Mouse (Mus musculus): Measurements from ENCODE around the gene Fam104a. TPM values are rescaled to one million over a fixed set of nuclear protein-coding genes. Genes with fewer than 3 reads are reported as not detected.

The Fam104a gene
- polyA plus RNA-seq, 1 experiment = 21.2 TPM

- peak within 1 kb of the TSS; percentile 96 for H3K4me3 ChIP-seq (replicated peaks; ENCODE audit: extremely low read depth, low read depth, low read length)
- H3K4me1 ChIP-seq (ENCODE audit: control insufficient read depth, insufficient read depth, low read length) = peaks cover 4% of the 10 kb centered on the region; the same call in 1 of the 2 replicates
- TF ChIP-seq POLR2A (IDR thresholded peaks at IDR 0.05; ENCODE audit: borderline replicate concordance, extremely low read depth, low read depth, low read length) (peak; percentile 68), CTCF (IDR thresholded peaks at IDR 0.05; ENCODE audit: insufficient read depth, low read length) (no peak)
- DNase-seq = peak; percentile 71
- WGBS = under 1% methylated on average over 90 of the region's 91 CpGs
Observed at GRCm38 (mm10) chr11:113649353-113650210, 34.4 kb downstream of the Fam104a start, which contains the start of gene Slc39a11. TSS of gene Slc39a11 (minus strand) at chr11:113650079.

- TF ChIP-seq POLR2A (IDR thresholded peaks at IDR 0.05; ENCODE audit: borderline replicate concordance, extremely low read depth, low read depth, low read length) (no peak), CTCF (IDR thresholded peaks at IDR 0.05; ENCODE audit: insufficient read depth, low read length) (no peak)
- Histone ChIP-seq H3K4me1 (ENCODE audit: control insufficient read depth, insufficient read depth, low read length) (peaks cover 4% of the 10 kb centered on the region; the same call in 1 of the 2 replicates), H3K4me3 (replicated peaks; ENCODE audit: extremely low read depth, low read depth, low read length) (peak within 1 kb of the TSS; percentile 96)
- no peak for DNase-seq
- 42% methylated on average over 26 of the region's 26 CpGs for WGBS
Observed at GRCm38 (mm10) chr11:113648690-113649352, 35.1 kb downstream of the Fam104a start, which contains the start of gene Cog1. TSS of gene Cog1 (plus strand) at chr11:113649169.

GRCm38 (mm10) chr11:113648152-113648551 is 35.8 kb downstream of the Fam104a start:
- H3K4me3 ChIP-seq (replicated peaks; ENCODE audit: extremely low read depth, low read depth, low read length) = no peak overlapping the region
- 3% methylated on average over 15 of the region's 15 CpGs for WGBS
- peaks cover 4% of the 10 kb centered on the region; the same call in 1 of the 2 replicates for H3K4me1 ChIP-seq (ENCODE audit: control insufficient read depth, insufficient read depth, low read length)
- TF ChIP-seq POLR2A (IDR thresholded peaks at IDR 0.05; ENCODE audit: borderline replicate concordance, extremely low read depth, low read depth, low read length) = no peak
- TF ChIP-seq CTCF (IDR thresholded peaks at IDR 0.05; ENCODE audit: insufficient read depth, low read length) = peak; percentile 91
- DNase-seq = peak; percentile 81

- Histone ChIP-seq H3K4me3 (replicated peaks; ENCODE audit: extremely low read depth, low read depth, low read length) (no peak overlapping the region), H3K4me1 (ENCODE audit: control insufficient read depth, insufficient read depth, low read length) (peaks cover 4% of the 10 kb centered on the region; the same call in 1 of the 2 replicates)
- TF ChIP-seq CTCF (IDR thresholded peaks at IDR 0.05; ENCODE audit: insufficient read depth, low read length) (no peak), POLR2A (IDR thresholded peaks at IDR 0.05; ENCODE audit: borderline replicate concordance, extremely low read depth, low read depth, low read length) (no peak)
- 85% methylated on average over 3 of the region's 3 CpGs for WGBS
- no peak for DNase-seq
Observed at GRCm38 (mm10) chr11:113645181-113645580, 38.8 kb downstream of the Fam104a start.

GRCm38 (mm10) chr11:113638680-113639079 is 45.3 kb downstream of the Fam104a start:
- Histone ChIP-seq H3K4me1 (ENCODE audit: control insufficient read depth, insufficient read depth, low read length) (no peaks in the 10 kb centered on the region), H3K4me3 (replicated peaks; ENCODE audit: extremely low read depth, low read depth, low read length) (no peak overlapping the region)
- TF ChIP-seq POLR2A (IDR thresholded peaks at IDR 0.05; ENCODE audit: borderline replicate concordance, extremely low read depth, low read depth, low read length) (no peak), CTCF (IDR thresholded peaks at IDR 0.05; ENCODE audit: insufficient read depth, low read length) (no peak)
- WGBS = 92% methylated on average over 12 of the region's 12 CpGs
- no peak for DNase-seq

GRCm38 (mm10) chr11:113634699-113635121 is 49.2 kb downstream of the Fam104a start:
- H3K4me1 ChIP-seq (ENCODE audit: control insufficient read depth, insufficient read depth, low read length) = no peaks in the 10 kb centered on the region
- WGBS = 79% methylated on average over 10 of the region's 10 CpGs
- DNase-seq = no peak
- H3K4me3 ChIP-seq (replicated peaks; ENCODE audit: extremely low read depth, low read depth, low read length) = no peak overlapping the region
- no peak for TF ChIP-seq CTCF (IDR thresholded peaks at IDR 0.05; ENCODE audit: insufficient read depth, low read length)
- no peak for TF ChIP-seq POLR2A (IDR thresholded peaks at IDR 0.05; ENCODE audit: borderline replicate concordance, extremely low read depth, low read depth, low read length)

GRCm38 (mm10) chr11:113633398-113633797 is 50.6 kb downstream of the Fam104a start:
- no peaks in the 10 kb centered on the region for H3K4me1 ChIP-seq (ENCODE audit: control insufficient read depth, insufficient read depth, low read length)
- DNase-seq = no peak
- H3K4me3 ChIP-seq (replicated peaks; ENCODE audit: extremely low read depth, low read depth, low read length) = no peak overlapping the region
- TF ChIP-seq CTCF (IDR thresholded peaks at IDR 0.05; ENCODE audit: insufficient read depth, low read length) = no peak
- TF ChIP-seq POLR2A (IDR thresholded peaks at IDR 0.05; ENCODE audit: borderline replicate concordance, extremely low read depth, low read depth, low read length) = no peak
- WGBS = 89% methylated on average over 5 of the region's 5 CpGs

- Histone ChIP-seq H3K4me1 (ENCODE audit: control insufficient read depth, insufficient read depth, low read length) (no peaks in the 10 kb centered on the region), H3K4me3 (replicated peaks; ENCODE audit: extremely low read depth, low read depth, low read length) (no peak overlapping the region)
- WGBS = 77% methylated on average over 7 of the region's 7 CpGs
- no peak for DNase-seq
- TF ChIP-seq CTCF (IDR thresholded peaks at IDR 0.05; ENCODE audit: insufficient read depth, low read length) (no peak), POLR2A (IDR thresholded peaks at IDR 0.05; ENCODE audit: borderline replicate concordance, extremely low read depth, low read depth, low read length) (no peak)
Observed at GRCm38 (mm10) chr11:113632303-113632702, 51.7 kb downstream of the Fam104a start.

- WGBS = 66% methylated on average over 8 of the region's 8 CpGs
- DNase-seq = no peak
- TF ChIP-seq POLR2A (IDR thresholded peaks at IDR 0.05; ENCODE audit: borderline replicate concordance, extremely low read depth, low read depth, low read length) (no peak), CTCF (IDR thresholded peaks at IDR 0.05; ENCODE audit: insufficient read depth, low read length) (no peak)
- Histone ChIP-seq H3K4me1 (ENCODE audit: control insufficient read depth, insufficient read depth, low read length) (no peaks in the 10 kb centered on the region), H3K4me3 (replicated peaks; ENCODE audit: extremely low read depth, low read depth, low read length) (no peak overlapping the region)
Observed at GRCm38 (mm10) chr11:113631862-113632261, 52.1 kb downstream of the Fam104a start.
